Mouse (Mus musculus): Measurements from ENCODE around the gene Slc25a33. TPM values are rescaled to one million over a fixed set of nuclear protein-coding genes. Genes with fewer than 3 reads are reported as not detected.
"Not testable (repeated sequence)": the region's sequence is repeated elsewhere in the genome, so short reads cannot be mapped to it uniquely, and the experiment has no call there.

The Slc25a33 gene
- 21.8 and 22.6 TPM in 2 replicates for polyA plus RNA-seq (2015; fragmentation: Nextera tagmentation; extraction: Ambion mirVana)

DNA sequence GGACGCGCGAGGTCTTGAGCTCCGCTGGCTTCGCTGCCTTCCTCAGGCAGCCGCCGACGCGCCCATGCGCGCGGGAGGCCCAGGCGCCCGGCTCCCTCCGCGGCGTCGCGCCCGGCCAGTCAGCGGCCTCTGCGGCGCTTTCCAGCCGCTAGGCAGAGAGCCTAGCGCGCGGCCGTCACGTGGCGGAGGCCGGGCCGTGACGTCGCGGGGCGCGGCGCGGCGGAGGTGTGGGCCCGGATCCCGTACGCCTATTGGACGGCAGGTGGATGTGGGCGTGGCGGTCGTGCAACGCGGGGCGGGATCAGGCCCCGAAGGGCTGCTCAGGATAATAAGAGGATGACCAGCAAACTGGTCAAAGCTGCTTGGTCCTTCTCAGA is at the start of gene Slc25a33:
Gene Slc25a33, minus strand, starts transcription at position 184 of the 377 bp plus-strand sequence.
- H3K4me3 ChIP-seq = peak within 1 kb of the TSS; percentile 81
- H3K9ac ChIP-seq (replicated peaks) = peak within 1 kb of the TSS; percentile 79
- H3K36me3 ChIP-seq = no peaks in the 10 kb centered on the region
- H3K9me3 ChIP-seq = no peaks in the 10 kb centered on the region
- ATAC-seq (replicated peaks) = peak; percentile 99
- H3K4me2 ChIP-seq (replicated peaks) = peak within 1 kb of the TSS; percentile 95
- peaks cover 20% of the 10 kb centered on the region for H3K27me3 ChIP-seq
- WGBS = under 1% methylated on average over 51 of the region's 51 CpGs
- peak within 1 kb of the TSS; percentile 76 for H3K27ac ChIP-seq (replicated peaks)
- peaks cover 15% of the 10 kb centered on the region for H3K4me1 ChIP-seq

DNA sequence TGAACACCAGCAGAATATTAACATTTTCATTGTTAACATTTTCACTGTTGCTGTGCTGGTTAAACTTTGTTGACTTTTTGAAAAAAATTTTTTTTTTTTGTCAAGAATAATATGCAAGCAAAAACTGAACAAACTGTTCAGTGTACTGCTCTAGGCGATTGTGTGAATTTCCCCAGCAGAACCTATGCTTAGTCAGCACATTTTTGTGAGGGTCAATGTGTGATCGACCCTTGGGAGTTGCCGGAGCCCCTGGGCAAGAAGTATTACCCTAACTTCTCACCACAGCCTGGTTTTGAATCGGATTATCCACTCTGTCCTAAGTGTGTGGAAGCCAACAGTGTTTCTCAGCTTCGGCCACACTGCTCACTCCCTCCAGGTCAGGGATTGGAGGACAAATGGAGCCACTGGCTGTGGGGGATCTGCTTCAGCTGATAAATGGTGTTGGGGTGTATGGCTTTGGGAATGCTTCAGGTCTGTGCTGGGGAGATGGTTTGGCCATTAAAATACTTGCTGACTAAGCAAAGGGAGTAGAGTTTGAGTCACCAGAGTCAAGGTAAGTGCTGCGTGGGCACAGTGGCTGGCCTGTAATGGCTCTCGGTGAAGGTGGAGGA is 48.6 kb upstream of the Slc25a33 start:
- Histone ChIP-seq H3K4me1 (peaks cover 5% of the 10 kb centered on the region), H3K9me3 (no peaks in the 10 kb centered on the region), H3K4me2 (replicated peaks) (no peak overlapping the region), H3K36me3 (no peaks in the 10 kb centered on the region), H3K27ac (replicated peaks) (no peak overlapping the region), H3K4me3 (no peak overlapping the region), H3K27me3 (no peaks in the 10 kb centered on the region), H3K9ac (replicated peaks) (no peak overlapping the region)
- ATAC-seq (replicated peaks) = no peak
- WGBS = 78% methylated on average over 7 of the region's 7 CpGs

DNA sequence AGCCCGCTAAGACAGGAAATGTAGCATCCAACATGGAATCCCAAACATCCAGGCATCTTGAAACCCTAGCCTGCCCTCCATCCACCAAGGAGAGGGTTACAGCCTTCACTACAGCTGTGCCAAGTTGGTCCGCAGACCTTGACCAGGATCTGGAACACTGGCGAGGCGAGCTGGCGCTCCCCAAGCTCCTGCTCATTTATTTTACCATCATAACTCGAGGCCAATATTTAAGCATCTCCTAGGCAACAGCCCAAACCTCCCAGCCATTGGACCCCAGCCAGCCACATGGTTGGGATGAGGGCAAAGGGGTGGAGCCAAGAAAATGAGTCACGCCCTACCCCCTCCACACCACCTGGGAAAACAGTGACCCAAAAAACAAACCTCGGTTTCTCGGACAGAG is 48.0 kb upstream of the Slc25a33 start:
- Histone ChIP-seq H3K9me3 (no peaks in the 10 kb centered on the region), H3K9ac (replicated peaks) (no peak overlapping the region), H3K4me1 (peaks cover 5% of the 10 kb centered on the region), H3K4me2 (replicated peaks) (no peak overlapping the region), H3K27me3 (no peaks in the 10 kb centered on the region), H3K27ac (replicated peaks) (no peak overlapping the region), H3K36me3 (no peaks in the 10 kb centered on the region), H3K4me3 (no peak overlapping the region)
- no peak for ATAC-seq (replicated peaks)
- 47% methylated on average over 9 of the region's 9 CpGs for WGBS

DNA sequence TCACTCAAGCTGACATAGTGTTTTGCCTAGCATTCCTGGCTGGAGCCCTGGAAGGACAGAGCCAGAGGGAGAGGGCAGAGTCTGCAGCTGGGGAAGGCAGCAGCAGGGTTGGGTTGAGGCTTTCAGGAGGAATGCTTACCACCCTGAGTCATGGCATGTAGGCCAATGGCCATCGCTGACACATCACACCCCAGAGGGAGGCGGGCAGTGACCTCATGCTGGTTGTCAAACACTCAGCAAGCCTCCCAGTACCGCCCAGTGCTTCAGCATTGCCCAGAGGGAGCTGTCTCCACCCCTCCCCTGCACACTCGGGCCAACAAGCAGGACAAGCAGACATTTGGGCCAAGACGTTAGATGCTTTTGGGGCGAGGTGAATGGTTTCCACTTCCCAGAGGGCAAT is 46.5 kb upstream of the Slc25a33 start:
- 70% methylated on average over 6 of the region's 6 CpGs for WGBS
- H3K36me3 ChIP-seq = no peaks in the 10 kb centered on the region
- no peaks in the 10 kb centered on the region for H3K9me3 ChIP-seq
- H3K27ac ChIP-seq (replicated peaks) = no peak overlapping the region
- no peak overlapping the region for H3K9ac ChIP-seq (replicated peaks)
- no peaks in the 10 kb centered on the region for H3K27me3 ChIP-seq
- ATAC-seq (replicated peaks) = no peak
- H3K4me3 ChIP-seq = no peak overlapping the region
- peaks cover 5% of the 10 kb centered on the region for H3K4me1 ChIP-seq
- no peak overlapping the region for H3K4me2 ChIP-seq (replicated peaks)

DNA sequence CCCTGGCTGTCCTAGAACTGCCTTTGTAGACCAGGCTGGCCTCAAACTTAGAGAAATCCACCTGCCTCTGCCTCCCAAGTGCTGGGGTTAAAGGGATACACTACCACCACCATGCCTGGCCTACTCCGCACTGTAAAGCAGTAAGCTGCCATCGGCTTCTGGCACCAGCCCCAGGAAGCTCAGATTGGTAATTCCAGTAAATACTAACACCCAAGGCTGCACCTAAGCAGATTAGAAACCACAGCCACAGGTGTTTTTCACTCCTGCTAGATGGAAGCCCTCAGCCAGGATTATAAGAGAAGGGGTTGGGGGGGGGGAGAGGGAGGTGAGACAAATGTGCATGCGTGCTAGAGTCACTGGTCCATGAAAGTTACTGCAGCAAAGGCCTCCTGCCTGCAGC is 45.1 kb upstream of the Slc25a33 start:
- 64% methylated on average over 3 of the region's 3 CpGs for WGBS

DNA sequence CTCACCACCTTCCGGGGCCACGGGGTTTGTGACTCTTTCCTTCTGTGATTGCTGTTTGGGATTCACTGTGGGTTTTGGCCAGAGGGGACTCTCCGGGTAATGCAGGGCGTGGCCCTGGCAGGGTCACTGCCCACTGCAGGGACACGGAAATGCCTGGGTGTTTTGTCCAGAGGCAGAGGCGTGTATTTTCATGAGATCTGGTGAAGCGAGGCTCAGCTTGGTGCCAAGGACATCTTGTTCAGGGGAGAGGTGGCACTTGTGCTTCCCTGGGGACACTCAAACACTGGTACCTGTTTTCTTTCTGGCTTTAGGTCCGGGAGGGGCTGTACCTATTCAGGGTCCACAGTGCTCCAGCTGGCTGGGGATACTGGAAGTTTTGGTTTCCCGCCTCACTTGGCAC is 42.5 kb upstream of the Slc25a33 start:
- H3K9me3 ChIP-seq = no peaks in the 10 kb centered on the region
- H3K4me2 ChIP-seq (replicated peaks) = no peak overlapping the region
- H3K9ac ChIP-seq (replicated peaks) = no peak overlapping the region
- ATAC-seq (replicated peaks) = no peak
- WGBS = 80% methylated on average over 9 of the region's 9 CpGs
- H3K36me3 ChIP-seq = no peaks in the 10 kb centered on the region
- no peaks in the 10 kb centered on the region; the same call in 1 of the 2 replicates for H3K4me1 ChIP-seq
- H3K27ac ChIP-seq (replicated peaks) = no peak overlapping the region
- no peak overlapping the region for H3K4me3 ChIP-seq
- H3K27me3 ChIP-seq = no peaks in the 10 kb centered on the region

More for the DNA sequence above, 45.1 kb upstream of the Slc25a33 start:
- H3K27ac ChIP-seq (replicated peaks) = no peak overlapping the region
- ATAC-seq (replicated peaks) = no peak
- no peaks in the 10 kb centered on the region for H3K27me3 ChIP-seq
- no peaks in the 10 kb centered on the region for H3K9me3 ChIP-seq
- peaks cover 5% of the 10 kb centered on the region for H3K4me1 ChIP-seq
- H3K36me3 ChIP-seq = no peaks in the 10 kb centered on the region
- H3K9ac ChIP-seq (replicated peaks) = no peak overlapping the region
- H3K4me2 ChIP-seq (replicated peaks) = no peak overlapping the region
- H3K4me3 ChIP-seq = no peak overlapping the region

DNA sequence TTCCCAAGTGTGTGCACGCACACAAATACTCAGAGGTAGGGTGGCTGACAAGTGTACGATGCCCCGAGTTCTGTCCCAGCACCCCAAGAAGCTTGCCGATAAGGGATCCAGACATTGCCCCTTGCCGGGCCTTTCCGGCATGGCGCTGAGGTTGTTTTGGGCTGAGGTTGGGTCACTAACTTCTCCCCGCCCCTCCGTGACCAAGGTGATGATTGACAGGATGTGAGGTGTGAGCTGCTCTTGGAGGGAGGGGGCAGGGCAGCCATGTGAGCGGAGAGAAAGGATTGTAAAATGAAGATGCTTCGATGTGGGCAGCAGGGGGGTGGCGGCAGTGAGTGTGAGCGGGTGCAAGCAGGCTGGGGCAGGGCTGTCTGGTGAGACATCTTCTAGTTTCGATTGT is 41.5 kb upstream of the Slc25a33 start:
- Histone ChIP-seq H3K9me3 (no peaks in the 10 kb centered on the region), H3K4me2 (replicated peaks) (no peak overlapping the region), H3K27me3 (peaks cover under 1% of the 10 kb centered on the region; the same call in 1 of the 2 replicates), H3K9ac (replicated peaks) (no peak overlapping the region), H3K36me3 (no peaks in the 10 kb centered on the region), H3K4me1 (no peaks in the 10 kb centered on the region; the same call in 1 of the 2 replicates), H3K4me3 (no peak overlapping the region), H3K27ac (replicated peaks) (no peak overlapping the region)
- WGBS = 96% methylated on average over 14 of the region's 14 CpGs
- no peak for ATAC-seq (replicated peaks)

DNA sequence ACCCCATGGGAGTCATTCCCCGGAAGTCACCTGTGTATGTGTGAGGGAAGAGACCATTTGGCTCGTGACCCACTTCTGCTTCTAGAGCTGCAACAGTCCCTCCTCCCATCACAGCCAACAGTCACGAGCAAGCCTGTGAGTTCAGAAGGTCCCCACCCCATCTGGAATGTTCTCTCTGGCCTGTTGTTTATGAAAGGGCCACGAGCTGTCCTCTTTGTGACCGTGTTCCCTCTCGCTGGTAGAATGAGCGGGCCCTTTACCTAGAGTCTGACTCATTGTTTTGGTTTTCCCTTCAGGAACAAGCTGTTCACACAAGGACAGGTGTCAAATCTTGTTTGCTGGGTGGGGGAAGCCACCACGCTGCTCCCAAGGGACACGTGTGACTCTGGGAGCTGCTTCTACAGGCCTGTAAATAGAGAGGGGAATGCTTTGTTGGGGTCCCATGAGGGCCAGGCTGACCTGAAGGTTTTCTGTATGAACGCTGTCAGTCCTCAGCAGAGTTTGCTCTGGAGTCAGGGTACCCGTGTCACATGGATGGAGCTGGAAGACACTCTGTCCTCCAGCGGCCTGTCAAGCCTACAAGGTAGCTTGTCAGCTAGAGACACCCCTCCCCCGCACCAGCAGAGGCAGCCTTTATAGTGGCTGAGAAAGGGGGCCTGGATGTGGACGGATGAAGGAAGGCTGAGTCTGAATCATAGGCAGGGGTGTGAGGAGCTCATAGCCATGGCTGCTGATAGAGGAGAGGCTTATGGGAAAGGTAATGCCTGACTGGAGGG is 39.5 kb upstream of the Slc25a33 start:
- H3K4me1 ChIP-seq = peaks cover 5% of the 10 kb centered on the region; the same call in 1 of the 2 replicates
- H3K9ac ChIP-seq (replicated peaks) = no peak overlapping the region
- no peak overlapping the region for H3K4me3 ChIP-seq
- no peak overlapping the region for H3K4me2 ChIP-seq (replicated peaks)
- peaks cover 7% of the 10 kb centered on the region for H3K27me3 ChIP-seq
- H3K9me3 ChIP-seq = no peaks in the 10 kb centered on the region
- no peaks in the 10 kb centered on the region for H3K36me3 ChIP-seq
- 56% methylated on average over 14 of the region's 14 CpGs for WGBS
- ATAC-seq (replicated peaks) = no peak
- H3K27ac ChIP-seq (replicated peaks) = no peak overlapping the region

DNA sequence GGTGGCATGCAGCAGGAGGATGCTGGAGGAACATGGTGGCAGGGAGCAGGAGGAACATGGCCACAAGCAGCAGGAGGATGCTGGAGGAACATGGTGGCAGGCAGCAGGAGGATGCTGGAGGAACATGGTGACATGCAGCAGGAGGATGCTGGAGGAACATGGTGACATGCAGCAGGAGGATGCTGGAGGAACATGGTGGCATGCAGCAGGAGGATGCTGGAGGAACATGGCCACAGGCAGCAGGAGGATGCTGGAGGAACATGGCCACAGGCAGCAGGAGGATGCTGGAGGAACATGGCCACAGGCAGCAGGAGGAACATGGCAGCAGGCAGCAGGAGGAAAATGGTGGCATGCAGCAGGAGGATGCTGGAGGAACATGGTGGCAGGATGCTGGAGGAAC is 36.3 kb upstream of the Slc25a33 start:
- not testable (repeated sequence) for H3K36me3 ChIP-seq; H3K9me3 ChIP-seq; ATAC-seq (replicated peaks); H3K9ac ChIP-seq (replicated peaks); H3K27me3 ChIP-seq; H3K4me2 ChIP-seq (replicated peaks); H3K4me3 ChIP-seq; H3K27ac ChIP-seq (replicated peaks); H3K4me1 ChIP-seq

DNA sequence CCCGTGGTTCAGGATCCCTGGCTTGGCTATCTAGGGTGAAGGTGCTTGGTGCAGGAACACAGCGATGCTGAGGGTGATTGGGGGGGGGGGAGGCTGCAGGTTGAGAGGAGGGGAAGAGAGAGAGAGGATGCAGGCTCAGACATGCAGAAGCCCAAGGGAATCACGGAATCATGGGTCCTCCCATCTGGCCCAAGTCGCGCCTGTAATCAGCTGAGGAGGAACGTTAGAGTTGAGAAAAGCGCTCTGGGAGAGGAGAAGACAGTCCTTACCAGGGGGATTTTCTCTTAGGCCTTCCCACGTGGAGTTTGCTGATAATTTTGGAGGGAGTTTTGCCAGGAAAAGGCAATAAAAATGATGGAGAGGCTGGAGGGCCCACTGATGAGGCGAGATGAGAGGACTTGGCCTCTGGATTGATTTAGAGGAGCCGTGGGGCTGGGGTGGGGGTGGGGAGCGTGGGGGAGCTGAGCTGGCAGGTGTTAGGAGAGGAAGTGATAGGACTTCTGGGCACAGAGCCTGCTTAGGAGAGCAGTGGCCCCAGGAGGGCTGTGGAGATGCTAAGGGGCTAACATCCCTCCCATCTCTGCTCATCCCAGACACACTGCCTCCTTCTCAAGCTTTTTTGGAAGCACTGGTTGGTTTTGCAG is 34.6 kb upstream of the Slc25a33 start:
- no peaks in the 10 kb centered on the region for H3K9me3 ChIP-seq
- no peaks in the 10 kb centered on the region for H3K36me3 ChIP-seq
- no peak overlapping the region for H3K4me3 ChIP-seq
- H3K9ac ChIP-seq (replicated peaks) = no peak overlapping the region
- peaks cover 6% of the 10 kb centered on the region; the same call in 1 of the 2 replicates for H3K4me1 ChIP-seq
- H3K27ac ChIP-seq (replicated peaks) = no peak overlapping the region
- no peak for ATAC-seq (replicated peaks)
- WGBS = 36% methylated on average over 11 of the region's 11 CpGs
- H3K4me2 ChIP-seq (replicated peaks) = no peak overlapping the region
- peaks cover 7% of the 10 kb centered on the region for H3K27me3 ChIP-seq

DNA sequence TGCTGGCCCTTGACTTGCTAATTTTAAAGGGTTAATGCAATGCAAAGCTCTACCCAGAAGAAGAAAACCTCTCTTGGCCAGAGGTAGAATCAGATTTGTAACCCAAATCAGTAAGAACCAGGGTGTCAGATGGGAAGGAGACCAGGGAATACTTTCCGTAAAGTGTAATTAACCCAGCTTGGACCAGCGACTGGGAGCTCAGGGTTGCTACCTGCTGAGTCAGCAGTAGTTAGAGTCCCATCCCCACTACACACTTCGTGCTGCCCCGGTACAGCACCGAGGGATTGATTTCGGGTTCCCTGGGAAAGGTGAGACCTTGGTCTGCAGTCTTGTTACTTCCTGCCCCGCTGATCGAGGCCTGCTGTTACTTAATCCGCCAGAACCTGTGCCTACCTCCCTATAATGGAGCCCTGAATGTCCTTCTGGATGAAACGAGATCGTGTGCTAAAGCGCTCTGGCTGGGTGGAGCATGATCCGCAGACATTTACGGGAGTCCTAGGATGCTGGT is 34.0 kb upstream of the Slc25a33 start:
- H3K27ac ChIP-seq (replicated peaks) = no peak overlapping the region

More for the DNA sequence above, 34.0 kb upstream of the Slc25a33 start:
- no peak for ATAC-seq (replicated peaks)
- Histone ChIP-seq H3K9me3 (no peaks in the 10 kb centered on the region), H3K9ac (replicated peaks) (no peak overlapping the region), H3K4me3 (no peak overlapping the region), H3K4me1 (0 out of 2 replicates have a peak, but pooled peaks cover 6% of the 10 kb centered on the region), H3K36me3 (no peaks in the 10 kb centered on the region), H3K27me3 (peaks cover 7% of the 10 kb centered on the region), H3K4me2 (replicated peaks) (no peak overlapping the region)
- 37% methylated on average over 14 of the region's 14 CpGs for WGBS
